Mouse (Mus musculus) layer of hippocampus, adult 9-10 months (tissue): ENCODE measurements around the gene Clpx.
A peak's percentile ranks its signal among the peaks of the same experiment; 100 is the strongest.

Experiments
- DNase-seq: peaks from one replicate; pipeline ENCODE4 v3.0.0; 2022; ENCODE audit warnings: low spot score

Clpx gene

DNA sequence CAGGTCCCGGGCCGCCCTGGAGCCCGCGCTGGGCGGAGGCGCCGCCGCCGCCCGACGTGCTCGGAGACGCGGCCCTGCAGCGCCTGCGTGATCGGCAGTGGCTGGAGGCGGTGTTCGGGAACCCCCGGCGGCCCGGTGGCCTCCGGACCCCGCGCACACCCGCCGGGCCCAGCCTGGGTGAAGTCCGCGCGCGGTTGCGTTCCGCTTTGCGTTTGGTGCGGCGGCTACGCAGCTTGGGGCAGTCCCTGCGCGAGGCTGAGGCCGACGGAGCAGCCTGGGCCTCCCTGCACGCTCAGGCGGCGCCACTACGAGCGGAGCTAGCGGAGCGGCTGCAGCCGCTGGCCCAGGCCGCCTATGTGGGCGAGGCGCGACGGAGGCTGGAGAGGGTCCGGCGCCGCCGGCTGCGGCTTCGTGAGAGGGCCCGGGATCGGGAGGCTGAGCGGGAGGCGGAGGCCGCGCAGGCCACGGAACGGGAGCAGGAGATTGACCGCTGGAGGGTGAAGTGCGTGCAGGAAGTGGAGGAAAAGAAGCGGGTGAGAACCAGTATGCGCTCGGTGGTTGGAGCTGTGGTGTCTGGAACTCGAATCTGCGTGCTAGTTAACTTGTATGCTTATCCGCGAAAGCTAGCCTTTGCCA lies 52.5 kb downstream of the Clpx start:
- no peak for DNase-seq

DNA sequence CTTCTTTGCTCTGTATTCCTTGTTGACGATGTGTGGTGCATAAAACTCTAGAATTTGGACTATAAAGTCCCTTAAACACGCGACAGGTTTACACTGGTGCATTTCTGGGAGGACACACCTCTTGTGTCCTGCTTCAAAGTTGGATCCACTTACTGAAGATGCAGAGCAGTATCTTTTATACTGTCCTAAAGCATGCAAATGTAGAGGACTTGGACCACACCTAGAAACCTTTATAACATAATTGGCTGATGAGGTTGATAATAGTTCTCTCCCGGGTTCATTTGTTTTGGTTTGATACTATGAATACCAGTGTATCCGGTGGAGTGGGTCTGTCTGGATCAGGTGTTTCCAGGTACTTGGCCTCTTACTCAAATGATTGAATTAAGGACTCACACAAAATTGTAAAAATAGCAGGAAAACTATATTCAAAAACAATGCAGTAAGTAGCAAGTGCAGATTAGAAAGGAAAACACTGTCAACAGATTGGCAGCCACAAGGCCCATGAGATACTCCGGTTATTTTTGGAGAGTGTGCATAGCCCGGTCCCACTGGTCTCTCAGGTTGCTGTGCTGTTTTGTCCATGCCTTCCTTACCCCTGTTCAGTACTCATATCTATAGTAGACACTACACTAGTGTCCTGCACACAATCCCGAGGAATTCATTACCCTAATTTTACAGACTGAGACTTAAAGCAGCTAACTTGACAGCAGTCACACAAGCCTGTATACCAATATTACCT lies 53.2 kb downstream of the Clpx start:
- DNase-seq = no peak

DNA sequence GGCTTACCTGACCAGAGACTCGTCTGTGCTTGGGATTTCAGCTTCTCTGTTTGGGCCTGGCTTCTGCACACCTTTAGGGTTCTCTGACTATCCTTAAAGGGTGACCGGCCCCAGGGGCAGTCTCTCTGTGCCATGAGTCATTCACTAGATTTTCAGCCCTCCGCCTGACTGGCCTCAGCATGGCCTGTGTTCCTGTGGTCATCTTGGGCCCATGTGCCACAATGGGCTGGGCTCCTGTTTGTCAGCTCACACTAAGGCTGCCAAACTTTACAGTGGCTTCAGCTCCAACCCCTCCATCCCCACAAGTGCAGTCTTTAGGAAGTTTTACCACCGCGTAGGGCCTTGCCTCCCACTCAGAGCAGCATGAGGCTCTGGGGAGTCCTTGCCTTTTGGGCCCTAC lies 59.2 kb downstream of the Clpx start:
- DNase-seq = no peak

DNA sequence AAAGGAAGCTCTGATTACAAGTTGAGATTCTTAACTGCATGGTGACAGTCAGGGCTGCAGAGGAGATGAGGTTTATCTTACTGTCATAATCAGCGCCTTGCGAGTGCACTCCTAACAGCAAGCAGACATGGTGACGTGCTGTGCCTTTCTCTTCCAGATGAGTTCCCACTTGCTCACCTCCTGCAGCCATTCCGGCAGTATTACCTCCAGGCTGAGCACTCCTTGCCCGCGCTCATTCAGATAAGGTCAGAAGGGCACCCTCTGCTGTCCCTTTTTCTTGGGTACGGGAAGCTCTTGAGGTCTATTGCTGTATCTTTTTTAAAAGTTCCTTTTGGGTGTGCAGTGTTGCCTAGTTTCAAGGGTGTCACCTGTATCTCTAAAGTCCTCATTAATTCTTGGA lies 62.5 kb downstream of the Clpx start:
- no peak for DNase-seq

DNA sequence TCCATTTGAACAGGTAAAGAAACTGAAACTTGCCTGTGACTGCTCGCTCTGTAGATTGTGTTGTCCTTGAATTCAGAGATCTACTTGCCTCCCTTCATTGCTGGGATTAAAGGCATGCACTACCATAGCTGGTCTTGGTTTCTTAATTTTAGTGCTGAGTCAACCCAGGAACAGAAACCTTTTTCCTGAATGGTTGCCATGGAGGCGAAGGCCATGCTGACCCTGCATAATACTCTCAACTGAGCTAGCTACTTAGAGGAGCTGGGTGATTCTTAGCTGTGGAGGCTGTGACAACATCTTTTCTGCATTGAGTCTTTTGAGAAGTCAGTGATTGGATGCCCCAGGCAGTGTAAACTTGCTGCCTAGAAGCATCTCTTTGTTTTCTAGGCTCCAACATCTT lies 62.9 kb downstream of the Clpx start:
- no peak for DNase-seq

DNA sequence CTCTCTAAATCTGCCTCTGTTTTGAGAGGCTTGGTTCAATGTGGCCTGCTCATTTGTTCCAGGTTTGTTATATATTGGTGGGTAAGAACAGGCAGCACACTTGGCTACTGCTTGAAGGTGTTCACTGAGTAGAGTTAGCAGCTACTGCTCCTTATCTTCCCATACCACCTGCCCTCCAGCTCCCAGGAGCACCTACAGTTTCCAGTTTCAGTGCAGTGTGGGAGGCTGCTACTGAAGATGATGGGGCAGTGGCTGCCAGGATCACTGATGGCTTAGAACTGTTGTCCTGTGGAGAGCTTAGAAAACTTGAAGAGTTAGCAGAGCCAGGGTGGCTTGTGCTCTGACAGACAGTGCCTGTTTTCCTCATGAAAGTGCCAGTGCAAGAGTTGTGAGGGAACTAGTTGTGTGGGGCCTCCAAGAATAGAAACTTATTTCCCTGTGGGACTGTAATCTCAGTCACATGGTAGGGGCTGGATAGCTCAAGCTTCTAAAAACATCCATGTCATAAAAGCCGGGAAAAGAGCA lies 65.0 kb downstream of the Clpx start:
- no peak for DNase-seq

DNA sequence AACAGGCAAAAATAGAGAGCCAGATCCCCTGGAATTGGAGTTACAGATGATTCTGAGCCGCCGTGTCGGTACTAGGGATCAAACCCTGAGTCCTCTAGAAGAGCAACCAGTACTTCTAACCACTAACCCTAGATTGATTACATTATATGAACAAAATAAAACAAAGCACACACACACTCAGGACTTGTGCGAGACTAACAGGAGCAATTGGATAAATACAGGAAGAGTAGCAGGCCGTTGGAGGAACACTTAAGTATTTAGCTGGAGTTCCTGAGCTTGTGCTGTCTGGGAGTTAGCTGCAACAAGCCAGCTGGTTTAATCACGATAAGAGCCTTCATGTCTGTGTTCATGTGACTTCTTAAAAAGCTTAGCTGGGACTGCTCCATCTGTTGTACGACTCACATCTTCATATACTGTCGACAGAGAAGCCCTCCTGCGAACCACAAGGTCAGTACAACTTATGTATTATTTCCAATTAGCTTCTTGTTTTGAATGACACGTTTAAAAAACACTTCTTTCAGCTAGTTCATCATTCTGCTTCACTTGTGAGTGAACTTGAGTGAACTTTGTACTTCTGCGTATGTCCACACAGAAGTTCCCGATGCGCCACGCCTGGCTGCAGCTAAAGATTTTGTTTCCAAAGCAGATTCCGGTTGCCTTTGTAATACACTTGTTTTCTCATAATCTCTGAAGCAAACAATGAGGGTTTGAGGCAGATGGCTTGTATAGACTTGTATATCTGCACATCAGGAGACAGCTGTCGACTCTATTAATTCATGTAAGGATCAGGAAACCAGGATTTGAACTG lies 66.8 kb downstream of the Clpx start, which contains the start of gene Ubap1l:
Gene Ubap1l (plus strand): TSS at position 401 of the 808 bp plus-strand sequence.
- no peak for DNase-seq

DNA sequence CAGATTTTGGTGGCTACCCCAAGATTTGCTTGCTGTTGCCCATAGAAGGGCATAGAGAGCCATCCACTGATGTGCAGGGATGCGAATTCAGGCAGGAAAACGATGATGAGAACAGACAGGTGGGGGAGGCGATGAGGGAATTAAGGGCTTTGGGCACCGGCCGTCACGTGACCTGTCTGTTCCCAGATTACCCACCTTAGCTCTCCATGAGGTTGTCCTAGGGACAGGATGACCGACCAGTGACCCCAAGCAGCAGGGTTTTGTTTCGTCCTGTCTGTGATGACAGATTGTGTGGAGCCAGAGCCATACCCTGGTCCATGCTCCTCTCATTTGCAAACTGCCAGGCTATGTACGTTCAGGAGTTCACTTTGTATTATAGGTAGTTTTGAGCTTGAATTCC lies 69.6 kb downstream of the Clpx start:
- no peak for DNase-seq

DNA sequence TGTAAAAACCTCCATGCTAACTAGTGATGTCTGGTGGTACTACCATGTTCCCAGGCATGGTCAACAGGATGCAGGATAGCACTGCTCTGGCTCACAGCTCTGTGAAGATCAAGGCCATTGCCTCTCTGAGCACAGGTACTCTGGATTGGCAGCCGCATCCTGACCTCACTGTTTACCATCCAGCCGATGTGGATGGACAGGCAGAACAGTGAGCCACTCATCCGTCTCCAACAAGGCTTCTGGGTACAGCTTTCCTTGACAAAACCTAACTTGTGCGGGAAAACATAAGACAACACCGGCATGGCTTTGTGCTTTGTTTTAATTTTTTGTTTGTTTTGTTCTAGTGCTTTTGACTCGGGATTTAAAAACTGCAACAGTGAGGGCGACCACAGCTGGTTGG lies 71.7 kb downstream of the Clpx start:
- DNase-seq = no peak

DNA sequence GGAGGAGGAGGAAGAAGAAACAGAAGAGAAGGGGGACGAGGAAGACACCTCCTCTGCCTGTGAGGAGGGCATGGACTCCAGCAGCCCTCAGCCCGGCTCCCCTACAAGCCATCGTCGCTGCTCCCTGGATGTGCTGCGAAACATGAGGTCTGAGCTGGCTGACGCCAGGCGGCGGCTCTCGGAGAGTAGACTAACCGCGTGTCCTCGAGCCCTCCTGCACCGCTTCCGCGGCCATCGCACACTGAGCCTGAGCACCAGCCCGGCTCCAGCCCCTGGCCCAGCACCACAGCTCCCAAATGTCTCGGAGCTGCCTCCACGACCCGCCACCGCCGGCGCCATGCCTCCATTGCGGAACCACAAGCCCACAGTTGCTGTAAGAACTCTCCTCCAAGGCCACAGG lies 77.7 kb downstream of the Clpx start:
- DNase-seq = no peak

DNA sequence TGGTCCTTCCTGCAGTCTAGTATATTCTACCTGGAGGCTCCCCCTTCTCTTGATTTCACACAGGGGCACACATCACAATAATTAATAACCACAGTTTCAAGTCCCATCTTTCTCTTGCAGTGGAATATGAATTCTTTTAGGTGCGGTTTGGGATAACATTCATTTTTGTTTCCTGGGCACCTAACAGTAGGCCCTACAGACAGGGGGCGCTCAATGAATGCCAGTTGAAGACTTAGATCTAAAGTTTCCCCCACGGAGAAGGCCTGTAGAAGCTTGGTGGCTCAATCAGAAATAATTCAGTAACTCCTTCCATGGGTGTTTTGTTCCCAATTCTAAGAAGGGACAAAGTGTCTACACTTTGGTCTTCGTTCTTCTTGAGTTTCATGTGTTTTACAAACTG lies 78.4 kb downstream of the Clpx start:
- peak; percentile 16 for DNase-seq

DNA sequence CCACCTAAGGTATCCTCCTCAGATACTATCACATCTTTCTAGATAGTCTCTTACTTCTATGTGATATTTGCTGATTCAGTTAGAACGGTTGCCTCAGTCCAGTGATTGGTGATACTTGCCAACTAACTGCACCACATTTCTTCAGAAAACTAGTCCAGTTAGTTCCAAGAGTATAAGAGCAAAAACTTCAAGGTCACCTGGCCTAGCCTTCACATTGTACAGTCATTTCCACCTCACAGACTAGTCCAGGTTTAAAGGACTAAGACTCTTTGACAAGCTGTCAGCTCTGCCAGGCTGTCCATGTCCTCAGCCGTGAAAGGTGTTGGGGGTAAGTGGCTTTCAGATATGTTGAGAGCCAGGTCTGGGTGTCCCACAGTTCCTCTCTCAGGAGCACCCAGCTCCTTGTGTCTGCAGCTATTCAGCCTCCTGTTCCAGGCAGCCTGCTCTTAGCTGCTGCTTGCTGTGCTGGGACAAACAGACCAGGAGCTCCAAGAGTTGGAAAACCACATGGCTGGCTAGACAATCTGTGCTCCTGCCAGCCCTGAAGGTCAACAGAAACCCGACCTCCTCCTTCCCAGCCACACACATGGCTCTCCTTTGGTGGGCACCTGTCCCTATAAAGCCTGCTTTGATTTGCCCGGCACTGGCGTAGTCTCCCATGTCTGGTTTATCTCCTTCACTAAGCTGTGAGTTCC lies 80.6 kb downstream of the Clpx start:
- no peak for DNase-seq

DNA sequence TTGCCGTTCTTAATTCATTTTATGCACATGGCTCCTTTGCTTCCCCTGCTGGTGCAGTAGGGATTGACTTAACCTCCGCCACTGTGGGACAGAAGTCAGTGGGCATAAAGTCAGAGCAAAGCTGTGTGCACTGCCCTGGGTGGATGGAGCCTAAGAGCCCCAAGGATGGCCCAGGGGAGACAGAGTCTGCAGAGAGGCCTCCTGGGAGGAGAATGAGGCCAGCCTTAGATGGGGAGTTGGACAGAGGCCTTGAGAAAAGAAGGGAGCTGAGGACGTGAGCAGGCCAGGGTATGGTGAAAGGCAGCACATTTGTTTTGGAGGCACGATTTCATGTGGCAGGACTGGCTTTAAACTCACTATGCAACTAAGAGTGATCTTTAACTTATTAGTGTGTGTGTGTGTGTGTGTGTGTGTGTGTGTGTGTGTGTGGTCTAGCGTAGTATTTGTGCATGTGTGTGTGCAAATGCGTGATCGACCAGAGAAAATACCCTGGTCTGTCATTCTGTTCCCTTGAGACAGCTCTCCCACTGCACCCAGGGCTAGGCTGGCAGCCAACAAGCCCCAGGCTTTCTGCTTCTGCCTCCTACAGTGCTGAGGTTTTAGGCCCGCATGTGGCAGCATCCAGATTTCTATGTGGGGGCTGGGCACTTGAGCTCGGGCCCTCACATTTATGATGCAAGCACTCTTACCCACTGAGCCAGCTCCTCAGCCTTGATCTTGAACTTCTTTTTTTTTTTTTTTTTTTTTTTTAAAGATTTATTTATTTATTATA lies 81.3 kb downstream of the Clpx start:
- DNase-seq = no peak
